Comparison of ENCODE assay signal across 8 mouse cellular contexts in the genomic region with DNA sequence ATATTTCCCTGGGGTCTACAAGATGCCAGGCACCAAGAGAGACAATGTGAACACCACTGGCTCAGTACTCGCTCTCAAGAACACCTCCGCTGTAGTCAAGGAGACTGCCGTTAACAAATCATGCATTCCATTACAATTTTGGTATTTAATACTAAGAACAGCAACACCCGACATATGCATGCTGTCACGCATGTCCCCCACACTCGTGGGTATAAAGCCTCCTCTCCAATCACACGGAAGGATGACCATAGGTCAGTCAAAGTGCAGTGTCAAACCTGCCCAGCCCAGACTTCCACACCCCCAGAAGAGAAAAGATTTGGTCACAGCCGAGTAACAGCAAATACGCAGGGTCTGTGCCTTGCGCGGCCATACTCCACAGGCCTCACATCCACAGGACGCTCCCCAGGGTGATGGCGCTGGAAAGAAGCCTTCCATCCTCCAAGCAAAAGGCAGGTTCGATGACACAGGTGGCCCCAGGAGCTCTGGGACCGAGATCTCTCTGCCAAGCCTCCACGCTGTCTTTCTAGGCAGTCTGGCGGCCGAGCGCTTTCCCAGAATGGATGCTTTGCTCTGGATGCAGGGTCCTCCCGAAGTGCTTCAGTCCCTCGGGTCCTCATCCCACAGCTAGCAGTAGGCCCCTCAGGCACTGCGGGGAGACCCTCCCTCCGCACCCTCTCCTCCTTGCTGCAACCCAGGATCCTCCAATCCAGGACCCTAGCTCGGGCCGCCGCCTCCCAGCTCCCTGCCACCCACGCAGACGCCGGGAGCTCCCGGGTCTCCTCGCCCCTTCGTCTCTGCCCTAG. TPM values are rescaled to one million over a fixed set of nuclear protein-coding genes. Genes with fewer than 3 reads are reported as not detected.
A peak's percentile ranks its signal among the peaks of the same experiment; 100 is the strongest.
DNase-seq lines count a peak whose midpoint lies in the region; ATAC-seq and TF ChIP-seq lines count a peak whose summit lies in the region.

No protein-coding gene starts in this region.

- no peak for ATAC-seq in erythroblast, adult 5-6 weeks (replicated peaks; ENCODE audit: low FRiP score, poor library complexity, severe bottlenecking)
- ATAC-seq in neural tube, embryonic 11.5 days (ENCODE audit: insufficient read depth, low FRiP score, low TSS enrichment), result peak; percentile 18; the same call in 1 of the 2 replicates
- no peak for ATAC-seq in limb, embryonic 12.5 days (ENCODE audit: insufficient number of reproducible peaks, insufficient read depth, low FRiP score, low TSS enrichment, low read depth)

- WGBS in neural tube, embryonic 11.5 days, result 12% methylated on average over 32 of the region's 32 CpGs
- 11% methylated on average over 32 of the region's 32 CpGs for WGBS in forebrain, embryonic 10.5 days
- 13% methylated on average over 32 of the region's 32 CpGs for WGBS in limb, embryonic 12.5 days
- 5% methylated on average over 32 of the region's 32 CpGs for WGBS in olfactory bulb, adult 2 months

- no peak for DNase-seq in neural tube, embryonic 11.5 days (ENCODE audit: low spot score)
- DNase-seq in neural tube, embryonic 10.5 days (ENCODE audit: extremely low spot score, low spot score), result no peak
- DNase-seq in forebrain, embryonic 10.5 days (ENCODE audit: extremely low spot score, low spot score), result no peak
- no peak for DNase-seq in frontal cortex, postnatal 36 days (ENCODE audit: low spot score in 2 of 2)

- H3K9ac ChIP-seq in neural tube, embryonic 11.5 days (ENCODE audit: low read length), result peak overlapping the region; percentile 76
- peak overlapping the region; percentile 67 for H3K9ac ChIP-seq in limb, embryonic 12.5 days (replicated peaks)

- peak overlapping the region; percentile 46; the same call in 1 of the 2 replicates for H3K27ac ChIP-seq in neural tube, embryonic 11.5 days (ENCODE audit: low read depth, low read length)
- peak overlapping the region; percentile 82 for H3K27ac ChIP-seq in forebrain, embryonic 10.5 days
- H3K27ac ChIP-seq in limb, embryonic 12.5 days, result no peak overlapping the region
- peak overlapping the region; percentile 69 for H3K27ac ChIP-seq in olfactory bulb, adult 2 months (ENCODE audit: insufficient read depth, low read depth, low read length)

- peaks cover 12% of the 10 kb centered on the region for H3K27me3 ChIP-seq in erythroblast, embryonic 14.5 days (ENCODE audit: control insufficient read depth)
- H3K27me3 ChIP-seq in neural tube, embryonic 11.5 days (ENCODE audit: control insufficient read depth, insufficient read depth, low read length), result 0 out of 2 replicates have a peak, but pooled peaks cover 4% of the 10 kb centered on the region
- H3K27me3 ChIP-seq in forebrain, embryonic 10.5 days (ENCODE audit: poor library complexity, severe bottlenecking), result peaks cover 21% of the 10 kb centered on the region
- peaks cover 13% of the 10 kb centered on the region; the same call in 1 of the 2 replicates for H3K27me3 ChIP-seq in limb, embryonic 12.5 days

- H3K4me2 ChIP-seq in neural tube, embryonic 11.5 days (ENCODE audit: low read depth), result peak overlapping the region; percentile 88
- H3K4me2 ChIP-seq in limb, embryonic 12.5 days, result peak overlapping the region; percentile 84

- H3K4me3 ChIP-seq in erythroblast, embryonic 14.5 days (replicated peaks), result peak overlapping the region; percentile 70
- peak overlapping the region; percentile 64 for H3K4me3 ChIP-seq in neural tube, embryonic 11.5 days (ENCODE audit: low read depth, low read length)
- peak overlapping the region; percentile 60 for H3K4me3 ChIP-seq in forebrain, embryonic 10.5 days
- H3K4me3 ChIP-seq in limb, embryonic 12.5 days (replicated peaks), result peak overlapping the region; percentile 66
- H3K4me3 ChIP-seq in olfactory bulb, adult 2 months (ENCODE audit: insufficient read depth, low read depth, low read length), result peak overlapping the region; percentile 68

- H3K4me1 ChIP-seq in erythroblast, embryonic 14.5 days (ENCODE audit: control insufficient read depth), result peaks cover 18% of the 10 kb centered on the region
- peaks cover 8% of the 10 kb centered on the region for H3K4me1 ChIP-seq in neural tube, embryonic 11.5 days (ENCODE audit: control insufficient read depth, insufficient read depth, low read length)
- H3K4me1 ChIP-seq in forebrain, embryonic 10.5 days, result peaks cover 20% of the 10 kb centered on the region
- H3K4me1 ChIP-seq in limb, embryonic 12.5 days (replicated peaks), result peaks cover 9% of the 10 kb centered on the region; the same call in 1 of the 2 replicates
- peaks cover 5% of the 10 kb centered on the region; the same call in 1 of the 2 replicates for H3K4me1 ChIP-seq in olfactory bulb, adult 2 months (ENCODE audit: control insufficient read depth, insufficient read depth, low read length)

- TF ChIP-seq POLR2A in olfactory bulb, adult 2 months (IDR thresholded peaks at IDR 0.05; ENCODE audit: insufficient read depth, low read depth, low read length), result no peak; the same call in 1 of the 2 replicates

- H3K36me3 ChIP-seq in erythroblast, embryonic 14.5 days (ENCODE audit: control insufficient read depth), result no peaks in the 10 kb centered on the region
- H3K36me3 ChIP-seq in neural tube, embryonic 11.5 days (ENCODE audit: control insufficient read depth, insufficient read depth, low read length), result no peaks in the 10 kb centered on the region
- peaks cover 4% of the 10 kb centered on the region; the same call in 1 of the 2 replicates for H3K36me3 ChIP-seq in forebrain, embryonic 10.5 days (replicated peaks)
- no peaks in the 10 kb centered on the region for H3K36me3 ChIP-seq in limb, embryonic 12.5 days

- no peaks in the 10 kb centered on the region for H3K9me3 ChIP-seq in erythroblast, embryonic 14.5 days (ENCODE audit: control insufficient read depth, low read length)
- no peaks in the 10 kb centered on the region for H3K9me3 ChIP-seq in neural tube, embryonic 11.5 days (ENCODE audit: control insufficient read depth, low read length)
- no peaks in the 10 kb centered on the region for H3K9me3 ChIP-seq in forebrain, embryonic 10.5 days
- no peaks in the 10 kb centered on the region for H3K9me3 ChIP-seq in limb, embryonic 12.5 days

- TF ChIP-seq CTCF in olfactory bulb, adult 2 months (IDR thresholded peaks at IDR 0.05; ENCODE audit: insufficient read depth, low read depth, low read length), result no peak

RNA-seq across cellular contexts. Expression of a gene that starts 0.5 kb away (rescaled TPM):
- 0.16 and 0.26 TPM in 2 replicates for polyA plus RNA-seq in erythroblast, embryonic 14.5 days (2012)
- total RNA-seq in erythroblast, adult 5-6 weeks (2015; ENCODE audit: low replicate concordance), result not detected in 2 replicates
- 0.43 TPM in 1 of 2 replicates, not detected in the other for total RNA-seq in erythroblast, adult 5-6 weeks (2017; ENCODE audit: low replicate concordance)
- 13.5 and 16.8 TPM in 2 replicates for polyA plus RNA-seq in neural tube, embryonic 11.5 days (2014; fragmentation: Nextera tagmentation; extraction: Ambion mirVana)
- 15.6 and 16.7 TPM in 2 replicates for polyA plus RNA-seq in forebrain, embryonic 10.5 days (2016; fragmentation: Nextera tagmentation; extraction: Ambion mirVana)
- 11.1 and 12.1 TPM in 2 replicates for polyA plus RNA-seq in limb, embryonic 12.5 days (2016; fragmentation: Nextera tagmentation; extraction: Ambion mirVana)
- polyA plus RNA-seq in olfactory bulb, adult 2 months (2012; ENCODE audit: insufficient read depth, insufficient read length, low replicate concordance, missing spikeins), result not detected in 2 replicates

RNA-seq across cellular contexts. Expression of a gene that starts 33.2 kb away (rescaled TPM):
- polyA plus RNA-seq in erythroblast, embryonic 14.5 days (2012), result not detected in 2 replicates
- total RNA-seq in erythroblast, adult 5-6 weeks (2015; ENCODE audit: low replicate concordance), result not detected in 2 replicates
- total RNA-seq in erythroblast, adult 5-6 weeks (2017; ENCODE audit: low replicate concordance), result not detected in 2 replicates
- 0.76 and 1.0 TPM in 2 replicates for polyA plus RNA-seq in neural tube, embryonic 11.5 days (2014; fragmentation: Nextera tagmentation; extraction: Ambion mirVana)
- 0.32 TPM in 1 of 2 replicates, not detected in the other for polyA plus RNA-seq in forebrain, embryonic 10.5 days (2016; fragmentation: Nextera tagmentation; extraction: Ambion mirVana)
- polyA plus RNA-seq in limb, embryonic 12.5 days (2016; fragmentation: Nextera tagmentation; extraction: Ambion mirVana), result not detected in 2 replicates
- polyA plus RNA-seq in olfactory bulb, adult 2 months (2012; ENCODE audit: insufficient read depth, insufficient read length, low replicate concordance, missing spikeins), result not detected in 2 replicates
